Mouse (Mus musculus) hindbrain, embryonic 14.5 days (tissue): ENCODE measurements around the gene Ankrd28. TPM values are rescaled to one million over a fixed set of nuclear protein-coding genes. Genes with fewer than 3 reads are reported as not detected.
"Not testable (repeated sequence)": the region's sequence is repeated elsewhere in the genome, so short reads cannot be mapped to it uniquely, and the experiment has no call there.

Experiments
- ATAC-seq: fragments of 200-750 bp; cut with Nextera tagmentation; 2 replicates; pipeline ENCODE4 v1.8.0; 2017; ENCODE audit warnings: moderate number of reproducible peaks, mild to moderate bottlenecking, moderate TSS enrichment, moderate library complexity; ENCODE audit not compliant: low FRiP score
- DNase-seq: peaks from one replicate; pipeline ENCODE4 v3.0.0-alpha.2; 2015; ENCODE audit warnings: low spot score
- H3K27ac ChIP-seq: fragments of 300-500 bp; sonication (generic); 2 replicates; pipeline ENCODE4 v1.5.1; 2014; ENCODE audit warnings: mild to moderate bottlenecking, moderate library complexity
- H3K27me3 ChIP-seq: fragments of 300-500 bp; sonication (generic); 2 replicates; pipeline ENCODE4 v1.6.1; 2014; ENCODE audit warnings: mild to moderate bottlenecking, low read length, mixed read lengths; ENCODE audit not compliant: control insufficient read depth, insufficient read depth
- H3K36me3 ChIP-seq: fragments of 300-500 bp; sonication (generic); replicated peaks from 2 replicates; pipeline ENCODE4 v1.6.1; 2014; ENCODE audit not compliant: control insufficient read depth, insufficient read depth
- H3K4me1 ChIP-seq: fragments of 300-500 bp; sonication (generic); replicated peaks from 2 replicates; pipeline ENCODE4 v1.6.1; 2014; ENCODE audit warnings: antibody characterized with exemption, low read length, mixed read lengths; ENCODE audit not compliant: control insufficient read depth, insufficient read depth
- H3K4me2 ChIP-seq: fragments of 300-500 bp; sonication (generic); replicated peaks from 2 replicates; pipeline ENCODE4 v1.6.1; 2014; ENCODE audit warnings: mild to moderate bottlenecking, moderate library complexity
- H3K4me3 ChIP-seq: fragments of 300-500 bp; sonication (generic); replicated peaks from 2 replicates; pipeline ENCODE4 v1.5.1; 2014; ENCODE audit warnings: mild to moderate bottlenecking, low read length
- H3K9ac ChIP-seq: fragments of 300-500 bp; sonication (generic); 2 replicates; pipeline ENCODE4 v1.6.1; 2014
- H3K9me3 ChIP-seq: fragments of 300-500 bp; sonication (generic); 2 replicates; pipeline ENCODE4 v1.6.1; 2016; ENCODE audit warnings: low read length; ENCODE audit not compliant: control insufficient read depth
- WGBS: fragments of 180-500 bp; shearing (Covaris S2); extraction: QIAGEN DNeasy Blood & Tissue Kit; methylation state at CpG from one replicate; pipeline ENCODE4 v1.1.7; 2014; 5-methylcytosine and 5-hydroxymethylcytosine counted together
- polyA plus RNA-seq: library from polyadenylated mRNA; unstranded; fragments of >200 nt; fragmentation: Nextera tagmentation; extraction: Ambion mirVana; gene quantifications from 2 replicates; pipeline ENCODE4 v1.2.1, GENCODE M21; 2014

The Ankrd28 gene
- polyA plus RNA-seq, 1 experiment from 2014 or later: 15.3 TPM

GRCm38 (mm10) chr14:31781309-31782049 lies 49.0 kb downstream of the Ankrd28 start:
- peak; percentile 65 for DNase-seq
- no peaks in the 10 kb centered on the region for H3K9me3 ChIP-seq
- ATAC-seq: no peak
- peak overlapping the region; percentile 58 for H3K9ac ChIP-seq
- H3K36me3 ChIP-seq: no peaks in the 10 kb centered on the region
- 15% methylated on average over 11 of the region's 11 CpGs for WGBS
- no peaks in the 10 kb centered on the region for H3K27me3 ChIP-seq
- peak overlapping the region; percentile 27 for H3K4me3 ChIP-seq
- peak overlapping the region; percentile 54 for H3K4me2 ChIP-seq
- H3K4me1 ChIP-seq: peaks cover 27% of the 10 kb centered on the region
- peak overlapping the region; percentile 89 for H3K27ac ChIP-seq

GRCm38 (mm10) chr14:31780412-31781233 lies 49.8 kb downstream of the Ankrd28 start:
- peak; percentile 61 for DNase-seq
- Histone ChIP-seq H3K27ac (peak overlapping the region; percentile 89), H3K9me3 (no peaks in the 10 kb centered on the region), H3K27me3 (no peaks in the 10 kb centered on the region), H3K36me3 (no peaks in the 10 kb centered on the region), H3K4me2 (peak overlapping the region; percentile 54), H3K4me1 (peaks cover 27% of the 10 kb centered on the region), H3K9ac (peak overlapping the region; percentile 58), H3K4me3 (peak overlapping the region; percentile 27)
- 22% methylated on average over 11 of the region's 11 CpGs for WGBS
- ATAC-seq: no peak

GRCm38 (mm10) chr14:31773518-31773917 lies 56.9 kb downstream of the Ankrd28 start:
- no peak for ATAC-seq
- H3K27me3 ChIP-seq: no peaks in the 10 kb centered on the region

GRCm38 (mm10) chr14:31772251-31772650 lies 58.2 kb downstream of the Ankrd28 start:
- ATAC-seq (no peak), DNase-seq (no peak)
- H3K9ac ChIP-seq: no peak overlapping the region
- no peak overlapping the region for H3K4me3 ChIP-seq
- H3K4me1 ChIP-seq: 0 out of 2 replicates have a peak, but pooled peaks cover 4% of the 10 kb centered on the region
- no peak overlapping the region for H3K4me2 ChIP-seq
- no peaks in the 10 kb centered on the region for H3K36me3 ChIP-seq
- H3K27me3 ChIP-seq: no peaks in the 10 kb centered on the region
- no peaks in the 10 kb centered on the region for H3K9me3 ChIP-seq
- H3K27ac ChIP-seq: no peak overlapping the region

More at GRCm38 (mm10) chr14:31773518-31773917, 56.9 kb downstream of the Ankrd28 start:
- Histone ChIP-seq H3K4me3 (no peak overlapping the region), H3K4me1 (0 out of 2 replicates have a peak, but pooled peaks cover 4% of the 10 kb centered on the region), H3K36me3 (no peaks in the 10 kb centered on the region), H3K9me3 (no peaks in the 10 kb centered on the region), H3K9ac (no peak overlapping the region), H3K27ac (no peak overlapping the region), H3K4me2 (no peak overlapping the region)
- no peak for DNase-seq
- WGBS: 98% methylated on average over 4 of the region's 4 CpGs

GRCm38 (mm10) chr14:31768531-31768930 lies 61.9 kb downstream of the Ankrd28 start:
- no peak for DNase-seq
- no peak for ATAC-seq
- H3K4me1 ChIP-seq: 0 out of 2 replicates have a peak, but pooled peaks cover 4% of the 10 kb centered on the region
- no peak overlapping the region for H3K9ac ChIP-seq
- WGBS: 90% methylated on average over 3 of the region's 3 CpGs
- no peak overlapping the region for H3K27ac ChIP-seq
- H3K9me3 ChIP-seq: no peaks in the 10 kb centered on the region
- no peak overlapping the region for H3K4me2 ChIP-seq
- no peaks in the 10 kb centered on the region for H3K27me3 ChIP-seq
- H3K4me3 ChIP-seq: no peak overlapping the region
- no peaks in the 10 kb centered on the region for H3K36me3 ChIP-seq

- H3K4me2 ChIP-seq: no peak overlapping the region
- no peaks in the 10 kb centered on the region for H3K27me3 ChIP-seq
- 92% methylated on average over 2 of the region's 2 CpGs for WGBS
- DNase-seq (no peak), ATAC-seq (no peak)
- peaks cover 14% of the 10 kb centered on the region for H3K36me3 ChIP-seq
- H3K9ac ChIP-seq: no peak overlapping the region
- no peak overlapping the region for H3K27ac ChIP-seq
- H3K9me3 ChIP-seq: no peaks in the 10 kb centered on the region
- no peak overlapping the region for H3K4me3 ChIP-seq
- no peaks in the 10 kb centered on the region for H3K4me1 ChIP-seq
These were observed 66.4 kb downstream of the Ankrd28 start for GRCm38 (mm10) chr14:31764083-31764482.

- Histone ChIP-seq H3K27ac (no peak overlapping the region), H3K4me2 (no peak overlapping the region), H3K4me1 (no peaks in the 10 kb centered on the region), H3K27me3 (no peaks in the 10 kb centered on the region), H3K9ac (no peak overlapping the region), H3K9me3 (no peaks in the 10 kb centered on the region), H3K4me3 (no peak overlapping the region), H3K36me3 (peaks cover 14% of the 10 kb centered on the region)
- WGBS: 92% methylated on average over 7 of the region's 7 CpGs
- ATAC-seq (no peak), DNase-seq (no peak)
These were observed 68.7 kb downstream of the Ankrd28 start for GRCm38 (mm10) chr14:31761727-31762126.

- DNase-seq (no peak), ATAC-seq (no peak)
- H3K4me2 ChIP-seq: no peak overlapping the region
- WGBS: 93% methylated on average over 2 of the region's 2 CpGs
- peaks cover 27% of the 10 kb centered on the region for H3K36me3 ChIP-seq
- no peak overlapping the region for H3K27ac ChIP-seq
- H3K4me3 ChIP-seq: no peak overlapping the region
- no peaks in the 10 kb centered on the region for H3K27me3 ChIP-seq
- no peaks in the 10 kb centered on the region for H3K9me3 ChIP-seq
- H3K9ac ChIP-seq: no peak overlapping the region
- no peaks in the 10 kb centered on the region for H3K4me1 ChIP-seq
These were observed 71.3 kb downstream of the Ankrd28 start for GRCm38 (mm10) chr14:31759195-31759594.

- not testable (repeated sequence) for H3K4me1 ChIP-seq, H3K4me2 ChIP-seq, H3K9me3 ChIP-seq, H3K27ac ChIP-seq, H3K27me3 ChIP-seq, ATAC-seq, H3K4me3 ChIP-seq, H3K9ac ChIP-seq, DNase-seq
- 96% methylated on average over 3 of the region's 3 CpGs for WGBS
- peaks cover 27% of the 10 kb centered on the region for H3K36me3 ChIP-seq
These were observed 72.0 kb downstream of the Ankrd28 start for GRCm38 (mm10) chr14:31758410-31758809.
